Mouse (Mus musculus) hindbrain, postnatal 0 days (tissue): ENCODE measurements around the gene Blm. TPM values are rescaled to one million over a fixed set of nuclear protein-coding genes. Genes with fewer than 3 reads are reported as not detected.

Source experiments
- ATAC-seq: fragments of 200-750 bp; cut with Nextera tagmentation; 2 replicates; pipeline ENCODE4 v1.8.0; 2017; ENCODE audit warnings: mild to moderate bottlenecking, moderate TSS enrichment, moderate library complexity
- DNase-seq: peaks from one replicate; pipeline ENCODE4 v3.0.0-alpha.2; 2015; ENCODE audit warnings: low spot score
- H3K27ac ChIP-seq: fragments of 300-500 bp; sonication (generic); 2 replicates; pipeline ENCODE4 v1.5.1; 2014; ENCODE audit warnings: mild to moderate bottlenecking
- H3K27me3 ChIP-seq: fragments of 300-500 bp; sonication (generic); 2 replicates; pipeline ENCODE4 v1.6.1; 2014; ENCODE audit warnings: low read length, mixed read lengths; ENCODE audit not compliant: insufficient read depth
- H3K36me3 ChIP-seq: fragments of 300-500 bp; sonication (generic); 2 replicates; pipeline ENCODE4 v1.6.1; 2014; ENCODE audit warnings: low read length, mixed read lengths; ENCODE audit not compliant: insufficient read depth
- H3K4me1 ChIP-seq: fragments of 300-500 bp; sonication (generic); 2 replicates; pipeline ENCODE4 v1.6.1; 2014; ENCODE audit warnings: antibody characterized with exemption, low read length, mixed read lengths; ENCODE audit not compliant: insufficient read depth
- H3K4me2 ChIP-seq: fragments of 300-500 bp; sonication (generic); 2 replicates; pipeline ENCODE4 v1.6.1; 2014; ENCODE audit warnings: low read depth, mild to moderate bottlenecking, low read length, moderate library complexity, mixed read lengths
- H3K4me3 ChIP-seq: fragments of 300-500 bp; sonication (generic); 2 replicates; pipeline ENCODE4 v1.5.1; 2014; ENCODE audit warnings: low read length
- H3K9ac ChIP-seq: fragments of 300-500 bp; sonication (generic); replicated peaks from 2 replicates; pipeline ENCODE4 v1.6.1; 2014; ENCODE audit warnings: mild to moderate bottlenecking, low read length, moderate library complexity, mixed read lengths
- H3K9me3 ChIP-seq: fragments of 300-500 bp; sonication (generic); 2 replicates; pipeline ENCODE4 v1.6.1; 2016; ENCODE audit warnings: low read length, mixed read lengths
- CTCF ChIP-seq: IDR thresholded peaks from 2 replicates; pipeline ENCODE4 v1.5.1; 2016; ENCODE audit warnings: antibody characterized with exemption, control low read depth, low read depth
- WGBS: fragments of 180-500 bp; shearing (Covaris S2); extraction: QIAGEN DNeasy Blood & Tissue Kit; methylation state at CpG from one replicate; pipeline ENCODE4 v1.1.7; 2014; 5-methylcytosine and 5-hydroxymethylcytosine counted together
- polyA plus RNA-seq: library from polyadenylated mRNA; unstranded; fragments of >200 nt; fragmentation: Nextera tagmentation; extraction: Ambion mirVana; gene quantifications from 2 replicates; pipeline ENCODE4 v1.2.1, GENCODE M21; 2015
- total RNA-seq: library from RNA; depleted of rRNA; stranded (reverse); fragments of >200 nt; gene quantifications from 2 replicates; pipeline ENCODE4 v1.2.3, GENCODE M21; 2014

Gene Blm
- total and polyA plus RNA-seq, 2 experiments from 2014 or later, result 4.3 to 7.1 TPM

GRCm38 (mm10) chr7:80468851-80469250, 66.1 kb downstream of the Blm start:
- 91% methylated on average over 2 of the region's 2 CpGs for WGBS
- ATAC-seq (no peak), DNase-seq (no peak)
- no peaks in the 10 kb centered on the region for H3K36me3 ChIP-seq
- no peak overlapping the region for H3K4me2 ChIP-seq
- H3K9ac ChIP-seq, result no peak overlapping the region
- TF ChIP-seq CTCF, result no peak
- no peak overlapping the region for H3K27ac ChIP-seq
- H3K27me3 ChIP-seq, result no peaks in the 10 kb centered on the region
- no peaks in the 10 kb centered on the region for H3K4me1 ChIP-seq
- no peak overlapping the region for H3K4me3 ChIP-seq
- H3K9me3 ChIP-seq, result no peaks in the 10 kb centered on the region

GRCm38 (mm10) chr7:80467334-80467733, 67.6 kb downstream of the Blm start:
- Histone ChIP-seq H3K9ac (no peak overlapping the region), H3K36me3 (no peaks in the 10 kb centered on the region), H3K27ac (no peak overlapping the region), H3K4me3 (no peak overlapping the region), H3K9me3 (no peaks in the 10 kb centered on the region), H3K4me2 (no peak overlapping the region), H3K4me1 (no peaks in the 10 kb centered on the region), H3K27me3 (no peaks in the 10 kb centered on the region)
- WGBS, result 99% methylated on average over 2 of the region's 2 CpGs
- no peak for TF ChIP-seq CTCF
- ATAC-seq (no peak), DNase-seq (no peak)

- H3K4me1 ChIP-seq, result no peaks in the 10 kb centered on the region
- H3K9me3 ChIP-seq, result no peaks in the 10 kb centered on the region
- H3K27ac ChIP-seq, result no peak overlapping the region
- TF ChIP-seq CTCF, result no peak
- no peak overlapping the region for H3K4me3 ChIP-seq
- H3K9ac ChIP-seq, result no peak overlapping the region
- ATAC-seq (no peak), DNase-seq (no peak)
- no peaks in the 10 kb centered on the region; the same call in 1 of the 2 replicates for H3K36me3 ChIP-seq
- no peak overlapping the region for H3K4me2 ChIP-seq
- no peaks in the 10 kb centered on the region for H3K27me3 ChIP-seq
- 84% methylated on average over 5 of the region's 5 CpGs for WGBS
Observed at GRCm38 (mm10) chr7:80464831-80465230, 70.1 kb downstream of the Blm start.

- ATAC-seq, result no peak
Observed at GRCm38 (mm10) chr7:80461891-80462290, 73.0 kb downstream of the Blm start.

GRCm38 (mm10) chr7:80460892-80461291, 74.0 kb downstream of the Blm start:
- no peak overlapping the region for H3K4me2 ChIP-seq
- 0 out of 2 replicates have a peak, but pooled peaks cover 4% of the 10 kb centered on the region for H3K4me1 ChIP-seq
- 75% methylated on average over 4 of the region's 4 CpGs for WGBS
- H3K36me3 ChIP-seq, result no peaks in the 10 kb centered on the region; the same call in 1 of the 2 replicates
- no peak overlapping the region for H3K27ac ChIP-seq
- no peak overlapping the region for H3K4me3 ChIP-seq
- ATAC-seq, result no peak
- no peaks in the 10 kb centered on the region for H3K9me3 ChIP-seq
- no peak for TF ChIP-seq CTCF
- no peaks in the 10 kb centered on the region for H3K27me3 ChIP-seq
- no peak for DNase-seq
- no peak overlapping the region for H3K9ac ChIP-seq

More at GRCm38 (mm10) chr7:80461891-80462290, 73.0 kb downstream of the Blm start:
- no peak overlapping the region for H3K9ac ChIP-seq
- no peaks in the 10 kb centered on the region for H3K9me3 ChIP-seq
- no peak for TF ChIP-seq CTCF
- H3K4me3 ChIP-seq, result no peak overlapping the region
- H3K27ac ChIP-seq, result no peak overlapping the region
- no peak overlapping the region for H3K4me2 ChIP-seq
- no peaks in the 10 kb centered on the region; the same call in 1 of the 2 replicates for H3K36me3 ChIP-seq
- WGBS, result 93% methylated on average over 7 of the region's 7 CpGs
- 0 out of 2 replicates have a peak, but pooled peaks cover 4% of the 10 kb centered on the region for H3K4me1 ChIP-seq
- no peak for DNase-seq
- no peaks in the 10 kb centered on the region for H3K27me3 ChIP-seq

- no peak for TF ChIP-seq CTCF
- H3K9ac ChIP-seq, result no peak overlapping the region
- ATAC-seq (no peak), DNase-seq (no peak)
- no peak overlapping the region for H3K4me3 ChIP-seq
- no peaks in the 10 kb centered on the region for H3K27me3 ChIP-seq
- WGBS, result 86% methylated on average over 5 of the region's 5 CpGs
- no peaks in the 10 kb centered on the region for H3K9me3 ChIP-seq
- H3K4me2 ChIP-seq, result no peak overlapping the region
- no peak overlapping the region for H3K27ac ChIP-seq
- 0 out of 2 replicates have a peak, but pooled peaks cover 4% of the 10 kb centered on the region for H3K4me1 ChIP-seq
- no peaks in the 10 kb centered on the region; the same call in 1 of the 2 replicates for H3K36me3 ChIP-seq
Observed at GRCm38 (mm10) chr7:80460199-80460598, 74.7 kb downstream of the Blm start.

GRCm38 (mm10) chr7:80457831-80458343, 77.0 kb downstream of the Blm start:
- Histone ChIP-seq H3K4me1 (0 out of 2 replicates have a peak, but pooled peaks cover 4% of the 10 kb centered on the region), H3K4me3 (no peak overlapping the region), H3K9ac (no peak overlapping the region), H3K36me3 (no peaks in the 10 kb centered on the region; the same call in 1 of the 2 replicates), H3K27me3 (no peaks in the 10 kb centered on the region), H3K9me3 (no peaks in the 10 kb centered on the region), H3K27ac (no peak overlapping the region), H3K4me2 (no peak overlapping the region)
- ATAC-seq (no peak), DNase-seq (peak; percentile 35)
- TF ChIP-seq CTCF, result no peak
- 46% methylated on average over 3 of the region's 3 CpGs for WGBS
